Mouse (Mus musculus): ENCODE data around the gene Lefty1.
"Not testable (repeated sequence)": the region's sequence is repeated elsewhere in the genome, so short reads cannot be mapped to it uniquely, and the experiment has no call there.

Gene Lefty1

GRCm38 (mm10) chr1:180934467-180935419, at the start of gene Lefty1:
Gene Lefty1, plus strand, starts transcription at chr1:180935022.
- no peak for DNase-seq (ENCODE audit: low read depth)

- DNase-seq (ENCODE audit: low read depth) = peak; percentile 48
These were observed 46.2 kb upstream of the Lefty1 start for GRCm38 (mm10) chr1:180888556-180889042.

- DNase-seq (ENCODE audit: low read depth) = no peak
These were observed 45.6 kb upstream of the Lefty1 start for GRCm38 (mm10) chr1:180889172-180889571.

- no peak for DNase-seq (ENCODE audit: low read depth)
These were observed 45.0 kb upstream of the Lefty1 start for GRCm38 (mm10) chr1:180889841-180890240.

GRCm38 (mm10) chr1:180892808-180893207, 42.0 kb upstream of the Lefty1 start, which contains the start of gene Lefty2:
Gene Lefty2, plus strand, starts transcription at chr1:180893108.
- no peak for DNase-seq (ENCODE audit: low read depth)

- not testable (repeated sequence) for DNase-seq (ENCODE audit: low read depth)
These were observed 40.5 kb upstream of the Lefty1 start for GRCm38 (mm10) chr1:180894088-180894987.

GRCm38 (mm10) chr1:180901107-180901506, 33.7 kb upstream of the Lefty1 start:
- DNase-seq (ENCODE audit: low read depth) = peak; percentile 50

GRCm38 (mm10) chr1:180902915-180903314, 31.9 kb upstream of the Lefty1 start:
- DNase-seq (ENCODE audit: low read depth) = peak; percentile 62

- DNase-seq (ENCODE audit: low read depth) = no peak
These were observed 31.2 kb upstream of the Lefty1 start for GRCm38 (mm10) chr1:180903666-180904038.

GRCm38 (mm10) chr1:180904039-180904814, 30.6 kb upstream of the Lefty1 start, which contains the start of gene Pycr2:
Gene Pycr2, plus strand, starts transcription at chr1:180904293.
- DNase-seq (ENCODE audit: low read depth) = peak; percentile 84

- DNase-seq (ENCODE audit: low read depth) = no peak
These were observed 30.1 kb upstream of the Lefty1 start for GRCm38 (mm10) chr1:180904815-180905080.

GRCm38 (mm10) chr1:180905307-180905706, 29.5 kb upstream of the Lefty1 start:
- DNase-seq (ENCODE audit: low read depth) = no peak

GRCm38 (mm10) chr1:180905876-180906275, 28.9 kb upstream of the Lefty1 start:
- no peak for DNase-seq (ENCODE audit: low read depth)

- DNase-seq (ENCODE audit: low read depth) = no peak
These were observed 28.2 kb upstream of the Lefty1 start for GRCm38 (mm10) chr1:180906461-180907147.

- DNase-seq (ENCODE audit: low read depth) = no peak
These were observed 23.7 kb upstream of the Lefty1 start for GRCm38 (mm10) chr1:180911138-180911537.

GRCm38 (mm10) chr1:180911653-180912287, 23.1 kb upstream of the Lefty1 start:
- DNase-seq (ENCODE audit: low read depth) = no peak

- no peak for DNase-seq (ENCODE audit: low read depth)
These were observed 22.0 kb upstream of the Lefty1 start for GRCm38 (mm10) chr1:180912792-180913191.

- no peak for DNase-seq (ENCODE audit: low read depth)
These were observed 21.0 kb upstream of the Lefty1 start for GRCm38 (mm10) chr1:180913797-180914196.

GRCm38 (mm10) chr1:180916425-180916824, 18.4 kb upstream of the Lefty1 start:
- DNase-seq (ENCODE audit: low read depth) = no peak

GRCm38 (mm10) chr1:180917053-180917452, 17.8 kb upstream of the Lefty1 start:
- no peak for DNase-seq (ENCODE audit: low read depth)

GRCm38 (mm10) chr1:180919686-180920085, 15.1 kb upstream of the Lefty1 start:
- DNase-seq (ENCODE audit: low read depth) = no peak
